In the genomic region with DNA sequence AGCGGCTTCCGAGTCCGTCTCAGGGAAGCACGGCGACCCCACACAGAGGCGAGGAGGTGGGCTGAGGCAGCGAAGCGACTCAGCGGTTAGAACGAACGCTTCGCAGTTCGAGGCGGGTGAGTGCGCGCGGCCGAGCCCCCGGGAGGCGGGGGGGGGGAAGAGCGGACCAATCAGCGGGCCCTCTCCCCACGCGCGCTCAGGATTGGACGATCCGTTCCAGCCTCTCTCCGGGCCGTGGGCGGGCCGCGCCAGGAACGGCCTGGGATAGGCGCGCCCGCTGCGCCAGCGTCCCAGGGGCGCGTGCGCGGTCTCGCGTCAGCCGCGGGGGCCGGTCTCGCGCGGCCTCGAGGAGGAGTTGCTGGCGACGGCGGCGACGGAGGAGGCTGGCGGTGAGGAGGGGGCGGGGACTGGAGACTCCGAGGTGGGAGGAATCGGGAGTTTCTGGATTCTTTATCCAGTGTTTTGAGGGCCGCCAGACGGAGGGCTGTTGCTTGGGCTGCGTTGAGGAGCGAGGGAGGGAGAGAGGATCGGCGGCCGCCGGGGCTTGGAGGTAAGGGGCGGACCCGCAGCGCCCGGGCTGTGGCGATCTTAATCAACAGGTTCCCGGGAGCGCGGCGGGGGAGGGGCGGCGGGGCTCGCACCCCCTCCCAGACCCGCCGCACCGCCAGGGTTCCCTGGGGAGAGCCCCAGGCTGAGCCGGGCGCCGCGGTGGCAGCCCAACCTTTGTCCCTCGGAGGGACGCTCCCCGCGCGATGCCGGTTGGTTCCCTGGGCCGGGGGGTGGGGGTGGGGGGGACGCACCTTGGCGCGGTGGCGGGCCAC, we compare ENCODE assay signal across 8 mouse cellular contexts. TPM values are rescaled to one million over a fixed set of nuclear protein-coding genes. Genes with fewer than 3 reads are reported as not detected.
A peak's percentile ranks its signal among the peaks of the same experiment; 100 is the strongest.
DNase-seq lines count a peak whose midpoint lies in the region; ATAC-seq lines count a peak whose summit lies in the region.

Gene Mpp5 (plus strand): TSS at position 351 of the 821 bp plus-strand sequence.

- DNase-seq in WW6 (ENCODE audit: low read depth, low spot score), result peak; percentile 85
- peak; percentile 89 to 94 for DNase-seq in cerebellum, postnatal 4 days (ENCODE audit: low spot score in 2 of 2)
- peak; percentile 95 for DNase-seq in gastrocnemius, adult 18-20 months (ENCODE audit: low spot score)
- DNase-seq in left cerebral cortex, adult 18-20 months (ENCODE audit: low spot score in 2 of 2), result peak; percentile 95 to 98
- peak; percentile 98 for DNase-seq in right cerebral cortex, adult 18-20 months
- DNase-seq in urinary bladder, postnatal 10 days (ENCODE audit: low spot score), result peak; percentile 81

- ATAC-seq in hindbrain, embryonic 16.5 days, result peak; percentile 100

- peak within 1 kb of the TSS; percentile 80 for H3K9ac ChIP-seq in hindbrain, embryonic 16.5 days (ENCODE audit: low read depth, low read length)

- H3K4me1 ChIP-seq in hindbrain, embryonic 16.5 days (ENCODE audit: control insufficient read depth, insufficient read depth, low read depth, low read length), result peaks cover 3% of the 10 kb centered on the region

- H3K79me2 ChIP-seq in macrophage (ENCODE audit: inconsistent target), result peaks cover 41% of the 10 kb centered on the region

- peak within 1 kb of the TSS; percentile 94 for H3K4me2 ChIP-seq in hindbrain, embryonic 16.5 days (ENCODE audit: low read length)

- no peaks in the 10 kb centered on the region for H3K36me3 ChIP-seq in hindbrain, embryonic 16.5 days (ENCODE audit: control insufficient read depth, insufficient read depth, low read length)
- H3K36me3 ChIP-seq in macrophage (ENCODE audit: inconsistent target), result no peaks in the 10 kb centered on the region

- H3K27ac ChIP-seq in hindbrain, embryonic 16.5 days (ENCODE audit: low read depth, low read length), result peak within 1 kb of the TSS; percentile 83
- peak within 1 kb of the TSS; percentile 17; the same call in 1 of the 2 replicates for H3K27ac ChIP-seq in macrophage

- H3K4me3 ChIP-seq in hindbrain, embryonic 16.5 days (ENCODE audit: low read length), result peak within 1 kb of the TSS; percentile 76
- H3K4me3 ChIP-seq in macrophage (ENCODE audit: inconsistent target), result peak within 1 kb of the TSS; percentile 56

- no peaks in the 10 kb centered on the region for H3K9me3 ChIP-seq in hindbrain, embryonic 16.5 days (ENCODE audit: control insufficient read depth, low read length)

- H3K27me3 ChIP-seq in hindbrain, embryonic 16.5 days (replicated peaks; ENCODE audit: control insufficient read depth, insufficient read depth, low read length), result no peaks in the 10 kb centered on the region

- under 1% methylated on average over 70 of the region's 98 CpGs for WGBS in hindbrain, embryonic 16.5 days
- under 1% methylated on average over 81 of the region's 98 CpGs for WGBS in macrophage (ENCODE audit: missing documents)

RNA-seq across cellular contexts. Expression of gene Mpp5, which starts in this region (rescaled TPM):
- total RNA-seq in gastrocnemius, adult 18-20 months (2021), result 10 to 100 TPM; 12.1 to 19.2 TPM
- 15.5 and 15.9 TPM in 2 replicates for polyA plus RNA-seq in hindbrain, embryonic 16.5 days (2015; fragmentation: Nextera tagmentation; extraction: Ambion mirVana)
- total RNA-seq in left cerebral cortex, adult 18-20 months (2021), result 10 to 100 TPM; 23.6 to 27.7 TPM
- total RNA-seq in macrophage (2018; cell fraction: chromatin; rRNA removed), result 100 to 1,000 TPM in 5 of 26 experiments, 10 to 100 TPM in 21; 14.4 to 209 (median 38.3) TPM
- 10 to 100 TPM; 13.4 to 69.1 (median 22.2) TPM for total RNA-seq in macrophage (2018; cell fraction: cytosol; rRNA removed)
- 100 to 1,000 TPM in 3 of 26 experiments, 10 to 100 TPM in 23; 13.8 to 124 (median 27.7) TPM for total RNA-seq in macrophage (2018; cell fraction: nucleus; rRNA removed)
- polyA plus RNA-seq in macrophage (2018), result 12.8 to 14.0 TPM (median 13.8 TPM) in 3 replicates

Comparison
In these comparisons a context has a peak if more than half of its experiments do, and no peak if none do; other contexts are left out.
1. Peak in every context shown above with its lines: DNase-seq, ATAC-seq, H3K4me3 ChIP-seq and H3K27ac ChIP-seq.